Mouse (Mus musculus) layer of hippocampus, adult 2 months (tissue): ENCODE data around the gene Osbpl9. TPM values are rescaled to one million over a fixed set of nuclear protein-coding genes. Genes with fewer than 3 reads are reported as not detected.

Experiments used
- DNase-seq, 2 experiments: peaks; one replicate each; pipeline ENCODE4 v3.0.0; 2022; ENCODE audit warnings: low spot score in 2 of 2
- H3K27ac ChIP-seq: fragments of 200-600 bp; 2 replicates; pipeline ENCODE4 v1.8.1; 2022
- H3K4me3 ChIP-seq: fragments of 200-600 bp; 2 replicates; pipeline ENCODE4 v1.8.1; 2022; ENCODE audit warnings: mild to moderate bottlenecking
- CTCF ChIP-seq: fragments of 200-600 bp; conservative IDR thresholded peaks from 2 replicates; pipeline ENCODE4 v1.8.1; 2022; ENCODE audit warnings: antibody characterized with exemption, mild to moderate bottlenecking, moderate library complexity
- total RNA-seq, 2 experiments: library from RNA; stranded (reverse); gene quantifications; 2 replicates each; pipeline ENCODE4 v1.2.3; 2021

The Osbpl9 gene
- total RNA-seq, 2 experiments from 2014 or later, result 53.9 to 56.2 TPM

DNA sequence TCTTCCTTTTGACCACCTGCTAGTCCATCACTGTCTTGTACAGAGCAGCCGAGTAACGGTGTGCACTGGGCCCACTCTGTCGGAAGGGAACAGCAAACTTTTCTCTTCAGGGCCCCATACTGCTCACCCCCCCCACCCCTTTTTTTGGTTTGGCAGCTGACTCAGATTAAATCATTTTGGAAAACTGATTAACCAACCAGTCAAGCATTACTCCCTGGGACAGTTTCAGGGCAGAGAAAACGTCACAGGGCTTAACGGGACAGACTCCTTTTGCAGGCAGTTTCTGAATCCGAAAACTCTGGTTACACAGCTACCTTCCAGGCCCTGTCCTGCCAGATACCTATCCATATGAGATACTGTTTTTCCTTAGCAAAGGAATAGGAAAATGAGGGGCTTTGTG is 137.1 kb downstream of the Osbpl9 start:
- no peak for DNase-seq
- no peak for TF ChIP-seq CTCF
- Histone ChIP-seq H3K27ac (no peak overlapping the region), H3K4me3 (no peak overlapping the region)

DNA sequence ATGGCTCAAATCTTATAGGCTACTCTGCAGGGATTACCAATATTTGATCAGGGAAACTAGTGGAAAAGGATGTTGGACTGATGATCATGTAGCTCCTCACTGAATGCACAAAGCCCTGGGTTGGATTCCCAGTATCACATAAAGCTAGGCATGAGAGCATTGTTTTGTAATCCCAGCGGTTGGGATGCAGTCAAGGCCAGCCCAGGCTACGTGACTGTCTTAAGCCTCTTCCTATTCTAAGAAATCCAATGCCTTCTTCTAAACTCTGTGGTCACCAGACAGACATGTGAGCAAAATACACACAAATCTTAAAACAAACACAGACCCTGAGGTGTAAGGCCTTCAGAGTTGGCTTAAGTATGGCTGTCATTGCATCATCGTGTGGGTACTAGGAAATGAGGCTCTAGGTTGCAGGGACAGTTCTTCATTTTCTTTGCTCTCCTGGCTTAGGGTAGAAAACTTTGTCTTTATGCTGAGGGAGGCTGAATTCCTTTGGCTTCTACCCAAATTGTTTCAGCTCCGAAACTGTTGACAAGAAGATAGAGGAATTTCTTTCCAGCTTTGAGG is 142.7 kb downstream of the Osbpl9 start:
- Histone ChIP-seq H3K27ac (no peak overlapping the region), H3K4me3 (no peak overlapping the region)
- no peak for DNase-seq
- TF ChIP-seq CTCF, result no peak

DNA sequence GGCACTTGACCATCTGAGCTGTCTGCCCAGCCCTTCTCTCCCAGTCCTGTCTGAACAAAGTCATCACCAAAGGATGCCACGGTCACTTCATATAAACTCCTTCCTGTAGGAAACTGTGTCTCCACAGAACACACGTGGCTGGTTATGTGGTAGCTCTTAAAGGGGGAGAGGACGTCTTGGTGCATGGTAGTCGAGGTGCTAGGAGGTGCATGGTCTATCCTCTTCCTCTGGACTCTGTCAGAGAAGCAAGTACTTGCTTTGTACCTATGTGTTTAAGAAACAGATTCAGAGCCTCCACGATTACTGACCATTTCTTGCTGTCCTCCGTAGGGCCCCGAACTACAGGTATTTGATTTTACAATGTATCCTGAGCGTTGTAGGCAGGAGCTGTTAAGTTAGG is 144.4 kb downstream of the Osbpl9 start:
- no peak overlapping the region for H3K27ac ChIP-seq
- no peak for TF ChIP-seq CTCF
- no peak for DNase-seq
- no peak overlapping the region for H3K4me3 ChIP-seq

DNA sequence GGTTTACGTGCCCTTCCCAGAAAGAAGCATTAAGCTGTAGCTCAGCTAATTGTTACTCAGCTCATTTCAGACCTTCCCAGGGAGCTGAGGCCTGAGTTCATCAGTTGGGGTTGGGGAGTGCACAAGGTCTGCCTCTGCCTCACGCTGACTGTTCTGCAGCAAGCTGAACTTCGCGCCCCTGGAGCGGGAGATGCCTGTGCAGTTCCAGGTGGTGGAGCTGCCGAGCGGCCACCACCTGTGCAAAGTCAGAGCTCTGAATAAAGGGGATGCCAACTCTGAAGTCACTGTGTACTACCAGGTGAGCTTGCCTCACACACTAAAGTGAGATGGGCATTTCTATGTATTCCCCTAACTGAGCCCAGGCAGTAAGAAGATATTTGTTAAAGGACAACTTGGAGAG is 145.7 kb downstream of the Osbpl9 start:
- Histone ChIP-seq H3K4me3 (no peak overlapping the region), H3K27ac (peak overlapping the region; percentile 23; the same call in 1 of the 2 replicates)
- DNase-seq, result no peak
- TF ChIP-seq CTCF, result no peak

DNA sequence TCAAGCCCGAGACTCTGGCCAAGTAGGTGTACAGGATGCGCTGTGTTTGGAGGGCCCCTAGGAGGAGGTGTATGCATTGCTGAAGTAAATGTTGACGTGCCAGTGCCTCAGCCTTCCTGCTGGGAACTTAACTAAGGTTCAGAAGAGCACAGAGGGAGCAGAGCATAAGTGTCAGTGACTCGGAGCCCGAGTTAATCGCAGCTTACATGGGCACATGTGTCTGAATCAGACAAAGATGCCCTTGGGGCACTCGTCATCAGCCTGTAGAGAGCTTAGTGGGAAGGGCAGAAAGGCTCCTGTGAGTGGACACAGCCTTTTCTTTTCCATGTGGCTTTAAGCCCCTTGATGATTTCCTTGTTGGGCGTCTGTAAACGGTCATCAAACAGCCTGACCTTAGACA is 148.1 kb downstream of the Osbpl9 start:
- DNase-seq, result no peak
- TF ChIP-seq CTCF, result no peak
- peak overlapping the region; percentile 36; the same call in 1 of the 2 replicates for H3K27ac ChIP-seq
- no peak overlapping the region for H3K4me3 ChIP-seq

DNA sequence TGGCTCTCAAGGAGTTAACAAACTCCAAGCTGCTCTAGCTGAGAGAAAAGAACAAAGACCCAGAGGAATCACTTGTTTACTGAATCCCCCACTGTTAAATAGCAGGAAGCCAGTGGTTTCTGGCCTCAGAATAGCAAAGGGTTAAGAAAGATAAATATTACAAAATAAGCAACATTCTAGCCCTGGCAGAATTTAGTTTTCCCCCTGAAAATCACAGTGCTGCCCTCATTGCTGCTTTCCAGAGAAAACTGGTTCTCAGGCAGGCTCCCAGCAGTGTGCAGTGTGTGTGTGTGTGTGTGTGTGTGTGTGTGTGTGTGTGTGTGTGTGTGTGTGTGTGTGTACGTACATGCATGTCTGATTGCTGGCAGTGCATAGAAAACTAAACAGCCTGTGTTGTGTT is 149.8 kb downstream of the Osbpl9 start:
- DNase-seq, result no peak
- TF ChIP-seq CTCF, result no peak
- no peak overlapping the region; the same call in 1 of the 2 replicates for H3K27ac ChIP-seq
- no peak overlapping the region for H3K4me3 ChIP-seq

DNA sequence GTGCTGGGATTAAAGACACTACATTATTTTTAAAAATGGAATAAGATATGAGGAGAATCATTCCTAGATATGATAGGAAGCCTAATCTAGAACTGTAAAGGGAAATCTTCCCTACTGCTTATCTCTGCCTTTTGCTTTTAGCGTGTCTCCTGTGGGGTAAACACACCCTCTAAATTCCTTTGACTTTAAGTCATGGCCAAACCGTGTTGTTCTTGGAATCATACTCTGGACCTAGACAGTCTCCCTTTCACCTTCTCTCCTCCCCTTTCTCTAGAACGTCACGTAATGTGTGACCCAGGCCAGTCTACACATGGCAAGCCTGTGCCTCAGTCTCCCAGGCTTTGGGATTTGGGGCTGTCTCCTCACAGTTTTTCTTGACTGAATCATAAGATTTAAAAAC is 153.8 kb downstream of the Osbpl9 start:
- no peak for DNase-seq
- H3K27ac ChIP-seq, result no peak overlapping the region

DNA sequence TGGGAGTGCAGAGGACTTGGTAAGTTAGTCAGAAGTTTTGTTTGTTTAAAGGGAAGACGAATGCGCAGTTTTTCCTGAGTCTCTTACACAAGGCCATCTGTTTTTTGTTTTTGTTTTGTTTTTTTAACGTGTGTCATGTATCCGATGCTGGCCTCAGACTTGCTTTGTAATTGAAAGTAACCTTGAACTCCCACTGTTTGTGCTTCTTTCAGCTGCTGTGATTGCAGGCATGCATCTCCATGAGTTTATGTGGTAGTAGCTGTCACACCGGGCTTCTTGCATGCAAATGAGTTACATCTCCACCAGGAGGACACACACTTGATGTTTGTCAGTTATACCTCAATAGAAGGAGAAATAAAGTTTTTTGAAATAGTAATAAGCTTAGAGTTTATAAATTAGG is 158.3 kb downstream of the Osbpl9 start:
- no peak for DNase-seq
- H3K27ac ChIP-seq, result no peak overlapping the region
- TF ChIP-seq CTCF, result 0 out of 2 replicates have a peak, but pooled peaks have one; percentile 17

More for the DNA sequence above, 153.8 kb downstream of the Osbpl9 start:
- H3K4me3 ChIP-seq, result no peak overlapping the region
- no peak for TF ChIP-seq CTCF

DNA sequence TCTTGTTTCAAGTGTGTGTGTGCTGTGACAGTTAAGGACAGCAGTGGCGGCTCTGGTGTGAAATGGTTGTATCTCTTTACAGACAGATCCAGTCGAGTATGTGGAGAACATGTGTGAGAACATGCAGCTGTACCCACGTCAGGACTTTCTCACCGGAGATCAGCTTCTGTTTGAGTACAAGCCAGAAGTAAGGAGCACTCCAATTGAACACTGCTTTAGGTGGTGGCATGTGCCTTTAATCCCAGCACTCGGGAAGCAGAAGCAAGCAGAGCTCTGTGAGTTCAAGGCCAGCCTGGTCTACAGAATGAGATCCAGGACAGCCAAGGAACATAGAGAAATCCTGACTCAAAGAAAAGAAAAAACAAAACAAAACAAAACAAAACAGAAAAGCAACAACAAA is 158.8 kb downstream of the Osbpl9 start:
- TF ChIP-seq CTCF, result no peak
- DNase-seq, result no peak
- no peak overlapping the region for H3K27ac ChIP-seq
- no peak overlapping the region for H3K4me3 ChIP-seq

More for the DNA sequence above, 158.3 kb downstream of the Osbpl9 start:
- no peak overlapping the region for H3K4me3 ChIP-seq

DNA sequence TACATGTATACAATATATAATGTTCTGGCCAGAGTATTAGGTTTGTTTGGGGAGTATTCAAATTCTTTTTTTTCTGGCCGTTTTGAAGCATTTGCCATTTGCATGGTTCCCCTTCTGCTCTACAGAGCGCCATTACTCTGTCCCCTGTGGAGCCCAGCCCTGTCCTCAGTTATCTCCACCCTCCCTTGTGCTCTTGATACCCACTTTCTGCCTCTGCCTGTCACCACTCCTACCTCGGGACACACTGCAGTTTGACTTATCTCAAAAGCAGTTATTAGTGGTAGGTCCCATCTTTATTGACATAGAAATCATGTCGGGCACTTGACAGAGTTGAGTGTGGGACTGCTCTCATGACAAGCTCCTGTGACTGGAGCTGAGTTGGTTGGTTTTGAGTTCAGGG is 159.3 kb downstream of the Osbpl9 start:
- no peak for DNase-seq
- no peak overlapping the region for H3K27ac ChIP-seq
- H3K4me3 ChIP-seq, result no peak overlapping the region
- no peak for TF ChIP-seq CTCF

DNA sequence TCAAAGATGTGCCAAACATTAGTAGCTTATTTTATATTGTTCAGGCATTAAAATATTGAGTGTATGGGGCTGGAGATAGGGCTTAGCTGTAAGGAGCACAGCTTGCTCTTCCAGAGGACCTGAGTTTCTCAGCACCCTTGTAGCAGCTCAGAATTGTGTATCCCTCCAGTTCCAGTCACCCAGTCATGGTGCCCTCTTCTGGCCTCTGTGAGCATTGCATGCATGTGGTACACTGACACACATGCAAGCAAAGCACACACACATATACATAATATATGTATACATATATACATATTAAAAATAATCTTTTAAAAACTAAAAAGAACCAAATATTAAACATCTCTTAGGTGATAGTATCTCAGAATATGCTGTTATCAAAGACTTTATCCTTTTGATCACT is 165.7 kb downstream of the Osbpl9 start:
- DNase-seq, result peak in 1 of 2 experiments; percentile 51
- H3K27ac ChIP-seq, result no peak overlapping the region
- H3K4me3 ChIP-seq, result no peak overlapping the region
- peak; percentile 85 for TF ChIP-seq CTCF

DNA sequence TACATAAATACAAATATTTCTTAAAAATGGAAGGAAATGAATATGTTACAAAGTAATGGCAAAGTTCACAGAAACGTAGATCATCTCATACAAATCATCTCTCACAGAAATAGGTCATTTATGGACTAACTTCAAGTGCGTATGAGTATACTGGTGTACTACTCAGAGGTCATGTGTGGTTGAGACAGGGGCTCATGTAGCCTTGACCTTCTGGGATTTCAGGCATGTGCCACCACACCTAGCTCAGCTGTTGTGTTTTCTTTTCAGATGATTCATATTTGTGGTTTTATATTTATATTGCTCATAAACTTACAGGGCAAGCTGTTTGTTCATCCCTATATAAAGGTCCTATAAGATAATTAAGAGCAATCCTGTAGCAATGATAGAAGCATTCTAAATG is 171.8 kb downstream of the Osbpl9 start:
- Histone ChIP-seq H3K27ac (no peak overlapping the region), H3K4me3 (no peak overlapping the region)
- no peak for DNase-seq
- no peak for TF ChIP-seq CTCF

DNA sequence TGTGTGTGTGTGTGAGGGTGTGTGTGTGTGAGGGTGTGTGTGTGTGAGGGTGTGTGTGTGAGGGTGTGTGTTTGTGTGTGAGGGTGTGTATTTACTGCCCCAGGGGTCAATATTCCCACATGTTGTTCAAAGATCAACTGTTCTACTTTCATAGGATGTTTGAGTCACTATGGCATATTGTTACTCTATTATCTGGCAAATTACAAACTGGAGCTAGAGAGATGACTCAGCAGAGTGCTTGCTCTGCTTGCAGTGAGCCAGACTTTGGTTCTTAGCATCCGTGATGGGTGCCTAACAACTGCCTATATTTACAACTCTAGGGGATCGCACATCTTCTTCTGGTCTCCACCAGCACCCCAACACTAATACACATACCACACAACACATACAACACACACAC is 172.2 kb downstream of the Osbpl9 start:
- no peak for TF ChIP-seq CTCF
- no peak overlapping the region for H3K27ac ChIP-seq
- H3K4me3 ChIP-seq, result no peak overlapping the region
- peak in 1 of 2 experiments; percentile 13 for DNase-seq

DNA sequence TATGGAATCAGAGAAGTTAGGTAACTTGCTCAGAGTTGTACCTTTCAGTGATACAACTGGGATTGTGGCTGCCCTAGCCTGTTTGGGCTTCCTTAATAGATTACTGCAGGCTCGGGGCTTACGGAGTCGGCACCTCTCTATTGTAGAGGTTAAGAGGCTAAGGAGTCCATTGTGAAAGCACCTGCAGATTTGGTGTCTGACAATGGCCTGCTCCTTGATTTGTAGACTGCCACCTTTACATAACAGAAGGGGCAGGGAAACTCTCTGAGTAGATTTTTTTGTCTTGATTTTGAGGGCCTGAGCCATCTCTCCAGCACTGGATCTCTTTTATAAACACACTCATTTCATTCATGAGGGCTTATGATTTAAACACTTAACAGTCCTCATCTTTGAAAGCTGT is 175.5 kb downstream of the Osbpl9 start:
- TF ChIP-seq CTCF, result no peak
- Histone ChIP-seq H3K4me3 (no peak overlapping the region), H3K27ac (no peak overlapping the region)
- DNase-seq, result no peak
